In the genomic region with DNA sequence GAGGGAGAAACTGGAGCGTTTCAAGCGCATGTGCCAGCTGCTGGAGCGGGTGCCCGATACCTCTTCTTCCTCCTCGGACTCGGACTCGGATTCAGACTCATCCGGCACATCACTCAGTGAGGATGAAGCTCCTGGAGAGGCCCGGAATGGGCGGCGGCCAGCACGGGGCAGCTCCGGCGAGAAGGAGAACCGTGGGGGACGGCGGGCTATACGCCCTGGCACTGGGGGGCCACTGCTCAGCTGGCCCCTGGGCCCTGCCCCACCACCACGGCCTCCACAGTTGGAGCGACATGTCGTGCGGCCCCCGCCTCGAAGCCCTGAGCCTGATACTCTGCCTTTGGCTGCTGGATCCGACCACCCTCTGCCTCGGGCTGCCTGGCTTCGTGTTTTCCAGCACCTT, we compare ENCODE assay signal across 39 mouse cellular contexts. TPM values are rescaled to one million over a fixed set of nuclear protein-coding genes. Genes with fewer than 3 reads are reported as not detected.
DNase-seq lines count a peak whose midpoint lies in the region; ATAC-seq and TF ChIP-seq lines count a peak whose summit lies in the region.
"Had no signal": no experiment of that assay in that cellular context is flagged by ENCODE, and none has a peak within 500 bp of the region (broad histone marks: within the 10 kb centered on the region; RNA-seq: fewer than 3 reads in every experiment).

No protein-coding gene starts in this region.

- WGBS in hindbrain, embryonic 12.5 days, result 93% methylated on average over 27 of the region's 27 CpGs
- WGBS in hindbrain, embryonic 14.5 days, result 95% methylated on average over 27 of the region's 27 CpGs

- no peak for ATAC-seq in hindbrain, embryonic 12.5 days (ENCODE audit: low FRiP score)
- ATAC-seq in hindbrain, embryonic 14.5 days (ENCODE audit: low FRiP score), result no peak
- ATAC-seq: forebrain, postnatal 0 days; intestine, embryonic 16.5 days had no signal

- H3K27me3 ChIP-seq in hindbrain, embryonic 12.5 days, result no peaks in the 10 kb centered on the region
- H3K27me3 ChIP-seq in hindbrain, embryonic 14.5 days (ENCODE audit: control insufficient read depth, insufficient read depth, low read length), result no peaks in the 10 kb centered on the region
- no peaks in the 10 kb centered on the region for H3K27me3 ChIP-seq in testis, adult 2 months (ENCODE audit: control insufficient read depth, insufficient read depth, low read length)
- H3K27me3 ChIP-seq: CH12.LX; lung, embryonic 15.5 days; stomach, embryonic 15.5 days had no signal

- DNase-seq in cerebellum, adult 11-12 months, result peak; percentile 56
- no peak for DNase-seq in cerebellum, adult 9-10 months
- no peak for DNase-seq in hindbrain, embryonic 14.5 days (ENCODE audit: low spot score)
- no peak for DNase-seq in testis, postnatal 10 days (ENCODE audit: low spot score)
- DNase-seq in layer of hippocampus, adult 11-12 months (ENCODE audit: low spot score), result no peak
- DNase-seq in adrenal gland, postnatal 4 days (ENCODE audit: low spot score in 2 of 2), result no peak
- DNase-seq: adrenal gland, postnatal 25 days; forebrain, postnatal 0 days; heart, postnatal 14 days; kidney, adult 8-10 months; layer of hippocampus, adult 9-11 months; right cerebral cortex, postnatal 25 days; thymus, adult 2 months; thymus, postnatal 36 days had no signal

- no peaks in the 10 kb centered on the region for H3K9me3 ChIP-seq in hindbrain, embryonic 12.5 days (replicated peaks)
- no peaks in the 10 kb centered on the region for H3K9me3 ChIP-seq in hindbrain, embryonic 14.5 days (ENCODE audit: control insufficient read depth, low read length)
- H3K9me3 ChIP-seq: lung, embryonic 15.5 days; midbrain, embryonic 10.5 days; stomach, embryonic 15.5 days had no signal

- no peak for TF ChIP-seq CTCF in testis, adult 2 months (IDR thresholded peaks at IDR 0.05; ENCODE audit: control insufficient read depth, insufficient read depth, insufficient replicate concordance, low read depth, low read length)

- H3K9ac ChIP-seq in hindbrain, embryonic 12.5 days, result 0 out of 2 replicates have a peak overlapping the region, but pooled peaks have one; percentile 4
- H3K9ac ChIP-seq in hindbrain, embryonic 14.5 days, result no peak overlapping the region
- H3K9ac ChIP-seq: forebrain, postnatal 0 days; lung, embryonic 15.5 days; stomach, embryonic 15.5 days had no signal

- no peak for TF ChIP-seq POLR2A in testis, adult 2 months (IDR thresholded peaks at IDR 0.05; ENCODE audit: control insufficient read depth, low read depth, low read length)

- no peak overlapping the region for H3K4me2 ChIP-seq in hindbrain, embryonic 12.5 days (replicated peaks)
- no peak overlapping the region for H3K4me2 ChIP-seq in hindbrain, embryonic 14.5 days (replicated peaks)
- H3K4me2 ChIP-seq: lung, embryonic 15.5 days; stomach, embryonic 15.5 days had no signal

- peaks cover 92% of the 10 kb centered on the region for H3K36me3 ChIP-seq in hindbrain, embryonic 12.5 days
- peaks cover 88% of the 10 kb centered on the region for H3K36me3 ChIP-seq in hindbrain, embryonic 14.5 days (replicated peaks; ENCODE audit: control insufficient read depth, insufficient read depth)
- H3K36me3 ChIP-seq in testis, adult 2 months (ENCODE audit: control insufficient read depth, insufficient read depth, low read length), result peaks cover 3% of the 10 kb centered on the region; the same call in 1 of the 2 replicates

- peaks cover 33% of the 10 kb centered on the region for H3K4me1 ChIP-seq in hindbrain, embryonic 12.5 days
- peaks cover 19% of the 10 kb centered on the region; the same call in 1 of the 2 replicates for H3K4me1 ChIP-seq in hindbrain, embryonic 14.5 days (replicated peaks; ENCODE audit: control insufficient read depth, insufficient read depth, low read length)
- H3K4me1 ChIP-seq in testis, adult 2 months (ENCODE audit: control insufficient read depth, insufficient read depth, low read length), result no peaks in the 10 kb centered on the region; the same call in 1 of the 2 replicates

- H3K27ac ChIP-seq in hindbrain, embryonic 12.5 days, result no peak overlapping the region
- H3K27ac ChIP-seq in hindbrain, embryonic 14.5 days, result no peak overlapping the region
- H3K27ac ChIP-seq in testis, adult 2 months (ENCODE audit: control insufficient read depth, insufficient read depth, low read depth, low read length), result peak overlapping the region; percentile 77
- H3K27ac ChIP-seq: kidney, postnatal 0 days; lung, embryonic 15.5 days; midbrain, embryonic 10.5 days; stomach, embryonic 15.5 days had no signal

- no peak overlapping the region for H3K4me3 ChIP-seq in hindbrain, embryonic 12.5 days
- no peak overlapping the region for H3K4me3 ChIP-seq in hindbrain, embryonic 14.5 days (replicated peaks; ENCODE audit: low read length)
- H3K4me3 ChIP-seq in testis, adult 2 months (ENCODE audit: control insufficient read depth, low read depth, low read length), result no peak overlapping the region
- H3K4me3 ChIP-seq: lung, embryonic 15.5 days; midbrain, embryonic 10.5 days; stomach, embryonic 15.5 days had no signal

RNA-seq across cellular contexts. Expression of gene Fbxl19, which starts 7.7 kb away (rescaled TPM):
- 10.7 and 11.4 TPM in 2 replicates for polyA plus RNA-seq in hindbrain, embryonic 12.5 days (2016; fragmentation: Nextera tagmentation; extraction: Ambion mirVana)
- 5.6 and 6.9 TPM in 2 replicates for polyA plus RNA-seq in hindbrain, embryonic 14.5 days (2014; fragmentation: Nextera tagmentation; extraction: Ambion mirVana)
- 36.9 and 37.2 TPM in 2 replicates for polyA plus RNA-seq in testis, adult 2 months (2012; rRNA removed)
- total RNA-seq in adrenal gland, postnatal 4 days (2021), result 10 to 100 TPM; 24.6 to 26.0 TPM

RNA-seq across cellular contexts. Expression of gene Orai3, which starts 17.5 kb away (rescaled TPM):
- 9.6 and 10.0 TPM in 2 replicates for polyA plus RNA-seq in hindbrain, embryonic 12.5 days (2016; fragmentation: Nextera tagmentation; extraction: Ambion mirVana)
- 4.8 and 7.3 TPM in 2 replicates for polyA plus RNA-seq in hindbrain, embryonic 14.5 days (2014; fragmentation: Nextera tagmentation; extraction: Ambion mirVana)
- polyA plus RNA-seq in testis, adult 2 months (2012; rRNA removed), result 13.8 and 13.9 TPM in 2 replicates
- total RNA-seq in adrenal gland, postnatal 4 days (2021), result 10 to 100 TPM; 26.7 to 28.9 TPM

RNA-seq across cellular contexts. Expression of gene Ctf2, which starts 20.1 kb away (rescaled TPM):
- 0.21 TPM in 1 of 2 replicates, not detected in the other for polyA plus RNA-seq in hindbrain, embryonic 12.5 days (2016; fragmentation: Nextera tagmentation; extraction: Ambion mirVana)
- polyA plus RNA-seq in hindbrain, embryonic 14.5 days (2014; fragmentation: Nextera tagmentation; extraction: Ambion mirVana), result 0.25 TPM in 1 of 2 replicates, not detected in the other
- polyA plus RNA-seq in testis, adult 2 months (2012; rRNA removed), result 0.07 TPM in 1 of 2 replicates, not detected in the other
- total RNA-seq in adrenal gland, postnatal 4 days (2021), result not detected
- total RNA-seq: adrenal gland, adult 18-20 months; adrenal gland, postnatal 25 days; CH12.LX; forebrain, postnatal 0 days; gastrocnemius, adult 8-10 months; gastrocnemius, postnatal 4 days; heart, adult 8-10 months; heart, postnatal 14 days; left cerebral cortex, postnatal 10 days; liver, adult 2 months; megakaryocyte progenitor cell, adult 5-6 weeks; neutrophil, adult 5-6 weeks had no signal
- polyA plus RNA-seq: brain, embryonic 14.5 days; cerebellum, adult 2 months; cortical plate, adult 2 months; forebrain, postnatal 0 days; heart, embryonic 14.5 days; kidney, postnatal 0 days; large intestine, adult 2 months; liver, adult 2 months; thymus, adult 2 months had no signal

RNA-seq across cellular contexts. Expression of gene Setd1a, which starts 24.4 kb away (rescaled TPM):
- polyA plus RNA-seq in hindbrain, embryonic 12.5 days (2016; fragmentation: Nextera tagmentation; extraction: Ambion mirVana), result 19.8 and 23.4 TPM in 2 replicates
- 18.7 and 19.1 TPM in 2 replicates for polyA plus RNA-seq in hindbrain, embryonic 14.5 days (2014; fragmentation: Nextera tagmentation; extraction: Ambion mirVana)
- polyA plus RNA-seq in testis, adult 2 months (2012; rRNA removed), result 15.9 and 18.2 TPM in 2 replicates
- 10 to 100 TPM; 63.9 to 64.9 TPM for total RNA-seq in adrenal gland, postnatal 4 days (2021)

RNA-seq across cellular contexts. Expression of gene Gm49388, which starts 33.3 kb away (rescaled TPM):
- not detected in 2 replicates for polyA plus RNA-seq in hindbrain, embryonic 12.5 days (2016; fragmentation: Nextera tagmentation; extraction: Ambion mirVana)
- polyA plus RNA-seq in hindbrain, embryonic 14.5 days (2014; fragmentation: Nextera tagmentation; extraction: Ambion mirVana), result not detected in 2 replicates
- not detected in 2 replicates for polyA plus RNA-seq in testis, adult 2 months (2012; rRNA removed)
- 1 to 10 TPM; 6.2 to 8.1 TPM for total RNA-seq in adrenal gland, postnatal 4 days (2021)
- total RNA-seq: liver, adult 2 months; megakaryocyte progenitor cell, adult 5-6 weeks had no signal
- polyA plus RNA-seq: brain, embryonic 14.5 days; cortical plate, adult 2 months; forebrain, embryonic 11.5 days; forebrain, postnatal 0 days; heart, embryonic 14.5 days; hindbrain, embryonic 11.5 days; intestine, embryonic 16.5 days; kidney, postnatal 0 days; large intestine, adult 2 months; limb, embryonic 11.5 days; liver, adult 2 months; liver, embryonic 16.5 days; lung, embryonic 15.5 days; stomach, embryonic 15.5 days; thymus, adult 2 months had no signal
